Mouse (Mus musculus) hindbrain, embryonic 11.5 days (tissue): ENCODE data around the gene Pcyox1. TPM values are rescaled to one million over a fixed set of nuclear protein-coding genes. Genes with fewer than 3 reads are reported as not detected.

Source experiments
- ATAC-seq: fragments of 200-750 bp; cut with Nextera tagmentation; 2 replicates; pipeline ENCODE4 v1.8.0; 2017; ENCODE audit warnings: mild to moderate bottlenecking, moderate TSS enrichment, moderate library complexity; ENCODE audit not compliant: low FRiP score
- DNase-seq: peaks from one replicate; pipeline ENCODE4 v3.0.0-alpha.2; 2015; ENCODE audit warnings: low spot score
- H3K27ac ChIP-seq: fragments of 300-500 bp; sonication (generic); 2 replicates; pipeline ENCODE4 v1.5.1; 2014; ENCODE audit warnings: mild to moderate bottlenecking, low read depth, low read length
- H3K27me3 ChIP-seq: fragments of 300-500 bp; sonication (generic); 2 replicates; pipeline ENCODE4 v1.6.1; 2014; ENCODE audit warnings: mild to moderate bottlenecking, low read length, moderate library complexity, mixed read lengths; ENCODE audit not compliant: control insufficient read depth, insufficient read depth
- H3K36me3 ChIP-seq: fragments of 300-500 bp; sonication (generic); 2 replicates; pipeline ENCODE4 v1.6.1; 2014; ENCODE audit warnings: mild to moderate bottlenecking, low read length, moderate library complexity, mixed read lengths; ENCODE audit not compliant: control insufficient read depth, insufficient read depth
- H3K4me1 ChIP-seq: fragments of 300-500 bp; sonication (generic); replicated peaks from 2 replicates; pipeline ENCODE4 v1.6.1; 2014; ENCODE audit warnings: low read length, mixed read lengths; ENCODE audit not compliant: control insufficient read depth, insufficient read depth
- H3K4me2 ChIP-seq: fragments of 300-500 bp; sonication (generic); replicated peaks from 2 replicates; pipeline ENCODE4 v1.6.1; 2014; ENCODE audit warnings: mild to moderate bottlenecking, low read depth, low read length
- H3K4me3 ChIP-seq: fragments of 300-500 bp; sonication (generic); 2 replicates; pipeline ENCODE4 v1.5.1; 2014; ENCODE audit warnings: low read depth, low read length
- H3K9ac ChIP-seq: fragments of 300-500 bp; sonication (generic); 2 replicates; pipeline ENCODE4 v1.6.1; 2014; ENCODE audit warnings: low read depth, low read length
- H3K9me3 ChIP-seq: fragments of 300-500 bp; sonication (generic); 2 replicates; pipeline ENCODE4 v1.6.1; 2016; ENCODE audit warnings: low read length; ENCODE audit not compliant: control insufficient read depth
- WGBS: fragments of 180-500 bp; shearing (Covaris S2); extraction: QIAGEN DNeasy Blood & Tissue Kit; methylation state at CpG from one replicate; pipeline ENCODE4 v1.1.7; 2014; 5-methylcytosine and 5-hydroxymethylcytosine counted together
- polyA plus RNA-seq: library from polyadenylated mRNA; unstranded; fragments of >200 nt; fragmentation: Nextera tagmentation; extraction: Ambion mirVana; gene quantifications from 2 replicates; pipeline ENCODE4 v1.2.1, GENCODE M21; 2014

The Pcyox1 gene
- polyA plus RNA-seq, 1 experiment from 2014 or later, result 107 TPM

- Histone ChIP-seq H3K27me3 (no peaks in the 10 kb centered on the region), H3K27ac (no peak overlapping the region), H3K9me3 (no peaks in the 10 kb centered on the region), H3K4me3 (no peak overlapping the region), H3K36me3 (peaks cover 5% of the 10 kb centered on the region; the same call in 1 of the 2 replicates), H3K9ac (no peak overlapping the region), H3K4me2 (no peak overlapping the region), H3K4me1 (no peaks in the 10 kb centered on the region)
- DNase-seq (no peak), ATAC-seq (no peak)
- 98% methylated on average over 3 of the region's 3 CpGs for WGBS
Measured at GRCm38 (mm10) chr6:86431531-86431930, 34.6 kb upstream of the Pcyox1 start.

GRCm38 (mm10) chr6:86426358-86426757 is 29.4 kb upstream of the Pcyox1 start, which contains the start of gene Gm44790:
Gene Gm44790 (plus strand): TSS chr6:86426658.
- Histone ChIP-seq H3K4me2 (no peak within 1 kb of the TSS), H3K36me3 (peaks cover 9% of the 10 kb centered on the region), H3K27ac (no peak within 1 kb of the TSS), H3K4me1 (no peaks in the 10 kb centered on the region), H3K27me3 (no peaks in the 10 kb centered on the region), H3K9me3 (no peaks in the 10 kb centered on the region), H3K4me3 (no peak within 1 kb of the TSS), H3K9ac (no peak within 1 kb of the TSS)
- DNase-seq, result no peak
- ATAC-seq, result no peak
- WGBS, result 96% methylated on average over 1 of the region's 1 CpGs

- DNase-seq, result peak; percentile 55
- Histone ChIP-seq H3K4me1 (no peaks in the 10 kb centered on the region), H3K9me3 (no peaks in the 10 kb centered on the region), H3K27me3 (no peaks in the 10 kb centered on the region), H3K9ac (no peak overlapping the region), H3K4me3 (no peak overlapping the region), H3K36me3 (peaks cover 9% of the 10 kb centered on the region), H3K27ac (no peak overlapping the region), H3K4me2 (no peak overlapping the region)
- no peak for ATAC-seq
- WGBS, result 71% methylated on average over 6 of the region's 6 CpGs
Measured at GRCm38 (mm10) chr6:86420491-86420890, 23.5 kb upstream of the Pcyox1 start.

GRCm38 (mm10) chr6:86419239-86419638 is 22.3 kb upstream of the Pcyox1 start:
- Histone ChIP-seq H3K9ac (no peak overlapping the region), H3K27me3 (no peaks in the 10 kb centered on the region), H3K9me3 (no peaks in the 10 kb centered on the region), H3K4me3 (no peak overlapping the region), H3K4me1 (no peaks in the 10 kb centered on the region), H3K4me2 (no peak overlapping the region), H3K36me3 (peaks cover 9% of the 10 kb centered on the region), H3K27ac (no peak overlapping the region)
- 90% methylated on average over 3 of the region's 3 CpGs for whole genome bisulfite sequencing
- ATAC-seq (no peak), DNase-seq (no peak)

GRCm38 (mm10) chr6:86418711-86419110 is 21.8 kb upstream of the Pcyox1 start:
- no peak overlapping the region for H3K4me3 ChIP-seq
- peaks cover 9% of the 10 kb centered on the region for H3K36me3 ChIP-seq
- H3K9ac ChIP-seq, result no peak overlapping the region
- DNase-seq (no peak), ATAC-seq (no peak)
- H3K27ac ChIP-seq, result no peak overlapping the region
- no peaks in the 10 kb centered on the region for H3K4me1 ChIP-seq
- WGBS, result 91% methylated on average over 6 of the region's 6 CpGs
- H3K9me3 ChIP-seq, result no peaks in the 10 kb centered on the region
- no peak overlapping the region for H3K4me2 ChIP-seq
- H3K27me3 ChIP-seq, result no peaks in the 10 kb centered on the region

- Histone ChIP-seq H3K36me3 (no peaks in the 10 kb centered on the region), H3K9ac (no peak overlapping the region; the same call in 1 of the 2 replicates), H3K4me1 (no peaks in the 10 kb centered on the region), H3K27ac (no peak overlapping the region), H3K27me3 (no peaks in the 10 kb centered on the region), H3K4me2 (peak overlapping the region; percentile 70), H3K4me3 (peak overlapping the region; percentile 88; the same call in 1 of the 2 replicates), H3K9me3 (no peaks in the 10 kb centered on the region)
- no peak for ATAC-seq
- no peak for DNase-seq
Measured at GRCm38 (mm10) chr6:86406306-86406705, 9.4 kb upstream of the Pcyox1 start.

GRCm38 (mm10) chr6:86404996-86405395 is 8.0 kb upstream of the Pcyox1 start:
- H3K9ac ChIP-seq, result peak overlapping the region; percentile 100
- H3K4me2 ChIP-seq, result peak overlapping the region; percentile 70
- WGBS, result under 1% methylated on average over 11 of the region's 11 CpGs
- no peaks in the 10 kb centered on the region for H3K27me3 ChIP-seq
- ATAC-seq (no peak), DNase-seq (peak; percentile 61)
- no peaks in the 10 kb centered on the region for H3K4me1 ChIP-seq
- no peaks in the 10 kb centered on the region for H3K9me3 ChIP-seq
- H3K36me3 ChIP-seq, result no peaks in the 10 kb centered on the region
- peak overlapping the region; percentile 100 for H3K27ac ChIP-seq
- H3K4me3 ChIP-seq, result peak overlapping the region; percentile 88

GRCm38 (mm10) chr6:86404100-86404861 is 7.3 kb upstream of the Pcyox1 start, which contains the start of gene Tia1:
Gene Tia1 (plus strand): TSS chr6:86404219.
- H3K27me3 ChIP-seq, result no peaks in the 10 kb centered on the region
- ATAC-seq (peak; percentile 96), DNase-seq (peak; percentile 98)
- H3K9me3 ChIP-seq, result no peaks in the 10 kb centered on the region
- under 1% methylated on average over 62 of the region's 62 CpGs for WGBS
- peak within 1 kb of the TSS; percentile 88 for H3K4me3 ChIP-seq
- H3K4me2 ChIP-seq, result peak within 1 kb of the TSS; percentile 70
- no peaks in the 10 kb centered on the region for H3K4me1 ChIP-seq
- no peaks in the 10 kb centered on the region for H3K36me3 ChIP-seq
- H3K9ac ChIP-seq, result peak within 1 kb of the TSS; percentile 100
- peak within 1 kb of the TSS; percentile 100 for H3K27ac ChIP-seq

GRCm38 (mm10) chr6:86403728-86404099 is 6.8 kb upstream of the Pcyox1 start:
- under 1% methylated on average over 15 of the region's 15 CpGs for WGBS
- H3K9ac ChIP-seq, result peak overlapping the region; percentile 100
- no peaks in the 10 kb centered on the region for H3K9me3 ChIP-seq
- H3K27ac ChIP-seq, result peak overlapping the region; percentile 100; the same call in 1 of the 2 replicates
- H3K36me3 ChIP-seq, result no peaks in the 10 kb centered on the region
- H3K4me2 ChIP-seq, result peak overlapping the region; percentile 70
- no peaks in the 10 kb centered on the region for H3K27me3 ChIP-seq
- H3K4me1 ChIP-seq, result no peaks in the 10 kb centered on the region
- DNase-seq (peak; percentile 91), ATAC-seq (peak; percentile 81)
- peak overlapping the region; percentile 88 for H3K4me3 ChIP-seq
